Mouse (Mus musculus): ENCODE data around the gene Baiap2l1.
A peak's percentile ranks its signal among the peaks of the same experiment; 100 is the strongest.

Gene Baiap2l1

GRCm38 (mm10) chr5:144222811-144223502 lies 135.0 kb downstream of the Baiap2l1 start:
- peak; percentile 90 to 91 for DNase-seq

DNA sequence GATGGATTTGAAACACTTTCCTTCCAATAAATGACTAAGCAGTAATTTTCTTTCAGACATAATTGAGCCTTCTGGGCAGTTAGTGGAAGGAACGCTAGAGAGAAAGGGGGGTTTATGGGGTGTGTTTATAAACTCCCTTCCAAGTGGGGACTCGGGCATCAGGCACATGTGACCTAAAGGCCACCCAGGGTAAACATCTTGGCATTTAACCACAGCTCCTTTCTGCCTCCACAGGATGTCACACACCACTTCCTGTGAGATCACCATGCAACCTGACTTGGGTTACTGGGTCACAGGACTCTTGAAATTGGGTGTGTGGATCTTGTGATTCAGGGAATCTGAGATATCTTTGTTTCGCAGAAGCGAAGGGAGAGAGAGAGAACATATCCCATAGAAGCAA lies 136.6 kb downstream of the Baiap2l1 start:
- DNase-seq: no peak

DNA sequence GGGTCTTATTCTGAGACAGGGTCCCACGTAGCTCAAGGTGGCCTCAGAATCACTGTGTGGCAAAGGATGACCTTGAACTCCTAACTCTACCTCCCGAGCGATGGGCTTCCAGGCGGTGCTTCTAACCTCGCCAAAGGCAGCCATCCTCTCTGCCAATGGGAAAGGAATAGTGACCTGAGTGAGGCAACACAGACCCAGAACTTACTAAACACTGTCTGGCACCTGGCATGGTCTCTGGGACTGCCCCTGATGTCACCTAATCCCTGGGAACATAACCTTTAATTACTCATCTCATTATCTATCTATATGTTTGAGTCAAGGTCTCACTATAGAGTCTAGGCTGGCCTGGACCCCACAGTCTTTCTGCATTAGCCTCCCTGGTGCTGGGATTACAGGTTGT lies 138.0 kb downstream of the Baiap2l1 start:
- DNase-seq: no peak

GRCm38 (mm10) chr5:144219306-144219705 lies 138.6 kb downstream of the Baiap2l1 start:
- DNase-seq: no peak

DNA sequence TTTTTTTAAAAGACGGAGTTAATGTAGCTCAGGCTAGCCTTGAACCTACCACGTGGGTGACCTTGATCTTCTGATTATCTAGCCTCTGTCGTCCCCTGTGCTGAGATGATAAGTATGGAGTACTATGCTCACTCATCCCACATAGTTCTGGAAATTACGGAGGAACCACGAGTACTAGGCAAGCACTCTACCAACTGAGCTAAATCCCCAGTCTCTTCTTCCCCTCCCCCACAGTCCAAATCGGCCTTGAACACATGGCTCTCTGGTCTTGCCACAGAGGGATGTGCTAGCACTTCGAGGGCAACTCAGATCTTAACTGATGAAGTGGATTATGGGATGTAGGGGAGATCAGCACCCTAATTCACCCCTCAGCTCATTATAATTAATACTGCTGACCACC lies 139.9 kb downstream of the Baiap2l1 start:
- DNase-seq: no peak

DNA sequence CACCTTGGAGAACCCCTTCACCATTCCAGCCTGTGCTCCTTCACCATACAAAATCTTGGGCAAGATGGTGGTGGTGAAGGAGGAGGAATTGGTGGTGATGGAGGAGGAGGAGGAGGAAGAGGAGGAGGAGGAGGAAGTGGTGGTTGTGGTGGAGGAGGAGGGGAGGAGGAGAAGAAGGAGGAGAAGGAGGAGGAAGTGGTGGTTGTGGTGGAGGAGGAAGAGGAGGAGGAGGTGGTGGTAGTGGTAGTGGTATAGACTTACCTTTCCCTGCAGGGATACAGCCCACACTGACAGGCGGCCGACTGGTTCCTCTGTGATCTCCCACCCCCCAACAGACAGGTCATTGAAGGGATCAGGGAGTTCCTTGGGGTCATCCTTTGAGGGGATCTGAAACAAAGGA lies 141.9 kb downstream of the Baiap2l1 start:
- DNase-seq: no peak
